Mouse (Mus musculus) fibroblast of lung, adult 2 months (primary cell): ENCODE results near the gene Eif5a2.

Experiments used
- DNase-seq: peaks from one replicate; pipeline ENCODE4 v3.0.0-alpha.2; 2011; ENCODE audit warnings: low read depth

Gene Eif5a2

DNA sequence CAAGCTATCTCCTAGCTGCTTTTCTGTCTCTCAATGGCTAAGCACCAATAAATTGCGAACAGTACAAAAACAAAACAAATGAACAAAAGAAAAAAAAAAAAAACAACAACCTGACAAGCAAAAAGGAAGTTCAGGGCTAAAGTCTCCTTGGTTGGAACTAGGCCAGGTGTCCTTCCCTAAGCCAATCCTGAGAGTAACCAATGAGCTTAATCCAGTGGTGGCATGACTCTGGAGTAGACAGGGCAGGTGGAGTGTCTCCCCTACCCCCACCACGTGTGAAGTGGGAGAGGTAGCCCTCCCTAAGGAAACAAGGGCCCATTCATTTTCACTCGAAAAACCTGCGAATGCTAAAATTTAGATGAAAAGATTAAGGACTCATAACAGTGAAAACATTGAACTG, 30.4 kb downstream of the Eif5a2 start:
- DNase-seq: no peak

- peak; percentile 44 for DNase-seq
Measured at GRCm38 (mm10) chr3:28814361-28814760, 33.3 kb downstream of the Eif5a2 start.

- no peak for DNase-seq
Measured at GRCm38 (mm10) chr3:28816010-28816540, 35.0 kb downstream of the Eif5a2 start.

- no peak for DNase-seq
Measured at GRCm38 (mm10) chr3:28826272-28826671, 45.2 kb downstream of the Eif5a2 start.

DNA sequence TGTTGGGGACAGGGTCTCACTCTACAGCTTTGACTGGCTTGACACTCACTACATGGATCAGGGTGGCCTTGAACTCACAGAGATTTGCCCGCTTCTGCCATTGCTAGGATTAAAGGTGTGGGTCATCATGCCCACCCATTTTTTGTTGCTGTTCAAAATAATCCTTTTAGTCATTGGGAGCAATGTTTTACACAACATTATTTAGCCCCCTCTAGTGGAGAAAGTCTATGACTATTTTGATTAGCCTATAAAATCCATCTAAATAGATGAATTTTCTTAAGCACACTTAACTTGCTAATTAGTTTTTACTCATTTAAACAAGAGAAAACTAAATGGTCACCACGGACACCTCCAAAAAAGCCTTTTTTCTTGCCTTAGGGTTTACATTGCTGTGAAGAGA, 46.5 kb downstream of the Eif5a2 start:
- DNase-seq: no peak

DNA sequence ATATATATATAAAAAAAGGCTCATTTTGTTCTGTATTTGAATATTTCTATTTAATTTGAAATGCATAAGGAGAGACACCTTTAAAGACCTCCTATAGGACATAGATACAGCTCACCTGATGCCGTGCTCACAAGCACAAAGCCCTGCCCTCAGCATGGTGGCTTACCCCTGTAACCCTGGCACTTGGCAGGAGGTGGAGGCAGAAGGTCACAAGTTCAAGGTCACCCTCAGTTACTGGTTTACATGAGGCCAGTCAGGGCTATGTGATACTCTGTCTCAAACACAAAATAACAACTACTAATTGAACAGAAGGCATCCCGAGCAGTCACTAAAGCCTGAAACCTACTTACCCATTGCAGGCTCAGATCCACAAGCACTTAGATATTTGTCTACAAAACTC, 48.4 kb downstream of the Eif5a2 start:
- no peak for DNase-seq

- DNase-seq: no peak
Measured at GRCm38 (mm10) chr3:28836796-28837371, 55.8 kb downstream of the Eif5a2 start.

DNA sequence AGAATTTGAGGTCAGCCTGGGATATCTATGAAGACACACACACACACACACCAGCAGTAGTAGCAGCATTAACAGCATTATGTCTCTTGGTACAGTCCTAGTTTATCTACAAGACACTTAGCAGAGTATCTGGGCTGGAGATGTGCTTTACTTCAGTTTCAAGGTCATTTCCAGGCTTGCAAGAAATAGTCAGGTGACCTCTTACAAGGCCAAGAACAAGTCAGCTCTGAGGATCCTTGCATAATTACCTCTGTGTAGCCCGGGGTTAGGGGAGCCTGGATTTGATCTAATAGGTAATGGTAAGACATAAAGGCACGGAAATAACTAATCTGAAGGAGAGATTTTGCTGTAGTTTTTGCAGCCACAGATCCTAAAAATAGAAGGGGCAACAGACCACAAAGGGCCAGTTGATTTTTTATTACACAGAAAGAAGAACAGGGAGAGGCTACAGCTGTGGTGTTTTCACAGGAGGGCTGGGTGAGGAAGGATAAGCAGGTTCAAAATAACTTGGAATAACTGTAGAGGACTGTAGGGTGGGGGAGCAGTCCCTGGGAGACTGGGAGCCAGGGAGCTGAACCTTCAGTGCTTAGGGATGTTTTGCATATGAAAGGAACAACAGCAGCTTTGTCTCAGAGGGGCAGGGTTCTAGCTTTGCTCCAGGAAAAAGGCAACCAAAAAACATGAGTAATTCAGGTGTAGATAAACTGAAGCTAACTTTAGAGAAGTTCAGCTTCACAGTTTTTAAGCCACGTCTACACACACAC, 61.0 kb downstream of the Eif5a2 start:
- no peak for DNase-seq

- no peak for DNase-seq
Measured at GRCm38 (mm10) chr3:28843231-28843630, 62.2 kb downstream of the Eif5a2 start.

- DNase-seq: no peak
Measured at GRCm38 (mm10) chr3:28847115-28847514, 66.0 kb downstream of the Eif5a2 start.
